Mouse (Mus musculus) G1E-ER4 (cell line): ENCODE measurements around the gene Gm11146. TPM values are rescaled to one million over a fixed set of nuclear protein-coding genes. Genes with fewer than 3 reads are reported as not detected.

Source experiments
- GATA1 ChIP-seq: IDR thresholded peaks from one replicate; pipeline ENCODE4 v1.8.0; 2012; ENCODE audit warnings: low read length, inconsistent platforms
- polyA plus RNA-seq: library from polyadenylated mRNA; stranded (reverse); fragments of >175 nt; gene quantifications from 2 replicates; pipeline ENCODE4 v1.2.3, GENCODE M21; 2012

The Gm11146 gene
- polyA plus RNA-seq, result not detected in 2 replicates

DNA sequence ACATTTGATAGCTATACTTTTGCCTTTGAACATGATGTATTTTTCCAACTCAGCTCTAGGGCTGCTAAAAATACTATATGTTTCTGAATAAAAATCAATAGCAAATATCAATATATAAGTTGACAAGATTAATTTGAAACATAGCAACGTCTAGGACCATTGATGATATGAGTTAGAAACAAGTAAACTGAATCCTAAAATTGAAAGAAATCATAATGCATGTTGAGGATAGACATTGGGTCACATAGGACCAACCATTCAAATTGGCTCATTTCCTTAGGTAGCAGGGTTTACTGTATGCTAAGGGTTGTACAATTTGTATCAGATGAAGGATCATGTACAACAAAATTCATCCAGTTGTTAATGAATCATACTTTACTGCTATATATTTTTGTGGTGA is at the start of gene Gm11146:
Gm11146 (minus strand) TSS at position 101 of the 400 bp plus-strand sequence.
- no peak for TF ChIP-seq GATA1

DNA sequence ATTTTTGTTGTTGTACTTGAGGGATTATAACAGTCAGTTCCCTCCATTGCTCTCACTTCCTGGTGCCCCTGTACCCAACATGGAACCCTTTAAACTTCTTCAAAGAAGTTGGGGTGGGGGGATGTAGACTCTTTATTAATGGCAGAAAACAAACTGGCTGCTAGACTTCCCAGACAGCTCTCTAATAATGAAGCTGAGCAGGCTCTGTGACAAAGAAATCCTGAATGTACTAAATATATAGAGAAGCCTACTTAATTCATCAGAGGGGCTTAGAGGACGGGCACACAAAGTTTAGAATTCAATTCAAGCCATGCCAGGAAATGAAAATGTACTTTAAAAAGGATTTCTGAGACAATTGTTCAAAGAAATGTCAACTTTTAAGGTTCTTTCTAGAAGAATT is 48.7 kb upstream of the Gm11146 start:
- TF ChIP-seq GATA1, result no peak

DNA sequence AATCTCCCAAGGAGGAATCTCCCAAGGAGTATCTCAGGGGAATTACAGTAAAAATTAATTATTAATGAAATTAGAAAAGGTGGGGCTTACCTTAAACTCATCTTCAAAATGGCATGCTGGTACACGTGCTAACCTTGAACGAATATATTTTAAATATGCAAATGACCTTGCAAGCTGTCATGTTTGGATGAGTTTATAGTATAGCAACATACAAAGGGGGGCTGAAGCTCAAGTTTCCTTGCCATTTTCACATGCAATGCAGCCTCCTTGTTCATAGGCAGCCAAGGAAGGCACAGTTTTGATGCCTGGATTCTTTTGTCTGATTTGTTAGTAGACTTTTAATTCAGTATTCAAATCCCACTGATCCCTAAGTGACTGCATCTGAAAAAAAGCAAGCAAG is 47.1 kb upstream of the Gm11146 start:
- TF ChIP-seq GATA1, result no peak

DNA sequence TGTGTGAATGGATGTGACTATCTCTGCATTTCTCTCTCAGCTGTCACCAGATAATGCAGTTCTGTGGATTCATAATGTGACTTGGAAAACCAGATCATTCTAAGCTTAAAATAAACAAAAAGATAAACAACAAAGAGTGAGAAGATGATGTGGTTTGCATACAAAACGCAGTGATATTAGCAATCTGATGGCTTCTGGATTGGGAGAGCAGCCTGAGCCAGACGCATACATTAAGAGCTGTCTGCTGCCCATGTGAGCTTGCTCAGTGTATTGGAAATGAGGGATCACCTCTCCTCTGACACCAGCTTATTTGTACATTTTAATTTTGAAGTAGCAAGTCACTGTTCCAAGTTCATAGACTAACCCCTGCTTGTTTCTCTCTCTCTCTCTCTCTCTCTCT is 46.3 kb upstream of the Gm11146 start:
- no peak for TF ChIP-seq GATA1

DNA sequence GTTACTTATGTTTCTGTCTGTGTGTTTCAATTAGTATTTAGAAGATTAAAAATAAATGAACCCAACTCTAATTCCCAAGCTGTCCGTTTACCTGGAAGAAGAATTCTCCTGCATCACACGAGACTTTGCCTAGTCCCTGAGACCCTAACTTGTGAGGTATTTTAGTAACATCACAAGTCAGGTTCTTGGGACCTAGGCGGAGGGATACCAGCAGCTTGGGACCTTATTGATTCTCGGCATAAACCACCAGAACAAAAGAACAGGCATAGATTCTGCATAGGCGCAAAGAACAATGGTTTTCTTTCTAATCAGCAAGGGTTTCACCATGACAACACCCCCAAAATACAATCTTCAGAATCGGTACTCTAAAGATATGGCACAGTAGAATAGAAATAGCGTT is 44.3 kb upstream of the Gm11146 start:
- TF ChIP-seq GATA1, result no peak

DNA sequence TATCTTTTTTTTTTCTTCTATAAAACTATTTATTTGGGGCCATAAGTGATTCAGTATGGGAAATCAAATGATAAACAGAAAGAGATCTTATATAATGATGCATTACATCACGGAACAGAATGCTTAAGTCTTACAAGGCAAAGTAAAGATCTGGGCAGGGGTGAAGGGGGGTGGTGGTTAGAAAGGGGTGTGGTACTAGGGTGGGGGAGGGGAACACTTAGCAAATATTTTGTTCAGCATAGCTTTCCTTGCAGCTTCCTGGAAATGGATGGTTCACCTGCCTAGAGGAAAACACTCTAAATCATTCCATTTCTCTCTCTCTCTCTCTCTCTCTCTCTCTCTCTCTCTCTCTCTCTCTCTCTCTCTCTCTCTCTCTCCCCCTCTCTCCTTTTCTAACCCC is 43.1 kb upstream of the Gm11146 start:
- no peak for TF ChIP-seq GATA1

DNA sequence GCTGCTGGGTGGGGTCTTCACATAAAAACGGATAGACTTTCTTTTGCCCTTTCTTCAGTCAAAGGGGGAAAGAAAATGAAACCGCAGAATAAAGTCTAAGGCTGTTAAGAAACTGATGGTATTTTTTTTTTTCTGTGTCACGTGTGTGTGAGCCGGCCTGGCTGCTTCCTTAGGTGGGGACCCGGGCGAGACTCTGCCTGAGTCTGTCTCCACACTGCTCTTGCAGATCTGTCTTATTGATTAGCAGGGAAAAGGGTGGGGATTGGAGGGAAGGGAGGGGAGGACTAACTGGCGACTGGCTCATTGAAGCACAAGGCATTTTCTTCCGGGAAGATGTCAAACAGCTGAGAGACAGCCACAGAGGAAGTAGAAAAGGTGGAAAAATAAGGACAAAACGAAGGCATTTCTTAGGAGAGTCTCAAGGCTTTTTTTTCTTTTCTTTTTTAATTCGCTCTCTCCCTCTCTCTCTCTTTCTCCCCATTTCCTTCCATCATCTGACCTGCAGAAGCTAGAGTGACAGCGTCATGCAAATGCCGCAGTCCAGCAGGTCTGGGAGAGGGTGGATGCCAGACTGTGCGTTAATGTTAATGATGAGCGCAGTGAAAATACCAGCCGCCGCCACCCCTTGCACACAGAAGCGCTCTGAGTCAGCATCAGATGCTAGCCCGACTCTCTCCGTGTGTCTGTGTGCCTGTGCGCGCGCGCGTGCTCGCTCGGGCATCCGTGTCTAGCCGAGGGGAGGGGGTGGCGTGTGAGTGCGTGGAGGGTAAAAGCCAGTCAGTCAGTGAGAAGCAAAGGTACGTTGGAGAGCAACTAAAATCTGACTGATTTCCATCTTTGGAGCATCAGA is 42.2 kb upstream of the Gm11146 start:
- TF ChIP-seq GATA1, result no peak

DNA sequence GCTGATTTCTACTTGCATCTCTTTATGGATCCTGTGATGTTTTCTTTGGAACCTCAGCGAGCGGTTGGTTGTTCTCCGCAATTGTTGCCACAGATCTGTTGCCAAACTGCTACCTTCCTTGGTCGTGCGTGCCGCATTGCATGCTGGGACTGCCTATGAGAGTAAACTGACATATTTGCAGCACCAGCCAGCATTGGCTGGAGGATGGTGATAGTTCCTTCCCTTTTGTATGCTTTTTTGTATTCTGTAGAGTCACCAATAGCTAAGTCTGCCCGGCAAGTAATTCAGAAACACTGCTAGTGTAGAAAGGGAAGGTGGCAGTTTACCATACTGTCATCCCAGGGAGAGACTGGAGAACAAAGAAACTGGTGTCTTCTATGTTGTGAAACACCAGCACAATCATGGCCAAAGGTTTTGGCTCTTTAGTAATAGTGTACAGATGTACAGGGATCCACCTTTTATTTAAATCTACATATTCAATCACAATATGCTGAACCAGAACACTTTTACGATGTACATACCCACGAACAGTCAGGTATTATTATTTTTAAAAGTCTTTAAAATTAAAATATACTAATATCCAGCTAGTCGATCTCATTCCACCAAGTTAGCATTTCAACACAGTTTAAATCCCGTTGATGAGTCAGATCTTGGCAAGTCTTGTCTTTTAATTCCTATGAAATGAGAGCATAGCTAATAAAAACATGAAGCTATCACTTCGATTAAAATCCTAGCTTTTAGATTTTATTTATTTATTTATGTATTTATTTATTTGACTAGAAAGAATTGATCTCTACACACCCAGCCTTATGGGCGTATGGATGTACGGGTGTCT is 41.4 kb upstream of the Gm11146 start:
- TF ChIP-seq GATA1, result no peak

DNA sequence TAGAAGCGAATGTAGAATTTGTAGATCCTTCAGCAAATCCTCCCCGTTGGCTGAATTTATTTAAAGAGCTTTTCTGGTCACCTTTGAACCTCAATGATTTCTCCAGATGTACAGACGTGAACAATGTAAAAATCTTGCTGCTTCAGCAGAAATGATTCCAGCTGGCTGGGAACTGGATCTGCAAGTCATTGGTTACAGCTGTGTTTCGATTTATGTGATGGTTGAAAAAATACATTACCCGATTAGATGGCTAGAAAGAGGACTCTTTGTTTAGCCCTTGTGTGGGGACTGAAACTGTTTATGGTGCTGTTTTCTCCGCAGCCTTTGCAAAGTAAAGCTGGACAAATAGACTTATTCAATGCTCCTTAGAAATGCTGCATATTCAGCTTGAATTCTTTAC is 34.6 kb upstream of the Gm11146 start:
- TF ChIP-seq GATA1, result no peak

DNA sequence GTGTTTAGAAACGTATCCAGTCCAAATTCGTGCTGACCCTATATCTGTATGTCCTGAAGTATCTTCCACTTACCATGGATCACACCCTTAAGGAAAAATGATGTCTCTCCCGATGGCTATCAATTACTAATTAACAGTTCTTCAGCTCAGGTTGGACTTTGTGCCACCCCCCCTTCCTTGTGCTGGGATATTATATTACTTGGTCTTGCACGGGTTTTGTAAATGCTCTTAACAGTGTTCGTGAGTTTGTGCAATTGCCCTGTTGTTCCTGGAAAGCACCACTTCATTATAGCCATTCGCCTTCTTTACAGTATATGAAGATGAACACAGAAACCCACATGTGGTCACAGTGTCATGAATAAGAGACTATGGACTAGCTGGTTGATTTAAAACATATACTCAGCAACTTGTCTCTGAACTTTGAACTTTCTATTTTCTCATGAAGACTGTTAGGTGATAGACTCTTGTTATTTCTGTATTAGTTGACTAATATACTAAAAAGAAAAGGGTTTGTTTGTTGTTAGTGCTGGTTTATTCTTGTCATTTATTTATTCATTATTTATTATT is 30.5 kb upstream of the Gm11146 start:
- no peak for TF ChIP-seq GATA1

DNA sequence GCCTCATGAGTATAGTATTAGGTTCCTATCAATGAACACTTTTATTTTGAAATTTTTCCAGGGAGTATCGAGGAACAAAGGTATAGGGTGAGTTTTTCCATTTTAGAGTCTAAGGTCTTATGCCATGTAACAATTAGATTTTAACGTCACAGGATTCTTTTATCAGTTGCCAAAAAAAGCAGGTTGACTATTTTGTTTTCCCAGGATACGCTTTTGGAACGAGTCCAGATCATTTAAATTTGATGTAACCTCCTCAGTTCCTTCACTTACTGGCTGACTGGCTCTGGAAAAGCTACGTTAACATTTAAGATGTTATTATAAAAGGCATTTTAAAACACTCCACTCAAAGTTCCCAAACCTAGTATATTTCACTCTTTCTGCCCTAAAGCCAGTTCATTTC is 20.8 kb upstream of the Gm11146 start:
- no peak for TF ChIP-seq GATA1

DNA sequence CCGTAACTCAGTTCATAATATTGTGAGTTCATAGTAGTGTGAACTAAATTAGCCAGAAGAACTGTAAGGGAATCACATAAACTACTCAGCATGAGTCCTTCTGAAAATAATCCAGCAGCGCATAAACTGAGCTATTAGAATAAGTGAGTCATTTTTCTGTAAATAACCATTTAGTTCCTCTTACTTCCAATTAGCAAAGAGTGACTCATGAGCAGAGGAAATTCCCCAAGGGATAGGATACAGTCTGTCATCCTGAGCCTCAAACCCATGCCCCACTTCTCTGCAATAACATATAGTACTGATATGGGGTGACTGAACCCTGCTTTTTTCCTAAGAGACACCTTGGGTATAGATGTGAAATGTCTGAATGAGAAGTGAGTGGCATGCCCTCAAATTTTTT is 687 bp upstream of the Gm11146 start:
- TF ChIP-seq GATA1, result no peak

DNA sequence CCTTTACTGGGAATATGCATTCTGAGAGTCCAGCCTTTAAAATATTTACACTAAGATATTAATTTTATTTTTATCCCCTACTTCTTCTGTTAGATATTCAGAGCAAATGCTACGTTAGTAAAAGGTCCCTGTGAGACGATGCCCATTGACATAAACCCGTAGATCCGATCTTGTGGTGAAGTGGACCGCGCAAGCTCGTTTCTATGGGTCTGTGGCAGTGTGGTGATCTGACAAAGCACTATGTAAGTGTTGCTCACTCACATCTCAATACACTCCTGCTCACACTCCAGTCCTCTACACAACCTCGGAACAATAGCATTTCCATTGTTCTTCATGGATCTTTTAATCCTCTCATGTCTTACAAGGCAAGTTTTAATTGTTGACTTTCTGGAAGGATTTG is 3.1 kb downstream of the Gm11146 start:
- no peak for TF ChIP-seq GATA1

DNA sequence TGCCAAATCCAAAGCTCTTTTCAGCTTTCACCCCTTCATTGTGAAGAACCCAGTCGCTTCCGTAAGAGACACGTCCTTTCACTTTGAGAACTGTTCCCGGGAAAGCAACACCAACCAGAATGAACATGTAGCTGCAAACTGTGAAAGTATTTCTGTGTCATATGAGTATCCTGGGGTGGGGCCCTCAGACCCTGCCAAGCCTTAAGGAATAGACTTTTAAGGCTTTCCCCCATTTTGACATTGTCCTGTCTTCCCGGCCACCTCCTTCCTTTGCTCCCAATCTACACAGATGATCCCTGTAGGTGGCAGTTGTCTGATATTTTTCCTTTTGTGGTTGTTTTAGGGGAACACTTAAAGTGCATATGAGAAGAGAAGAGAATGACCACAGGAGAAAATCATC is 5.3 kb downstream of the Gm11146 start:
- no peak for TF ChIP-seq GATA1

DNA sequence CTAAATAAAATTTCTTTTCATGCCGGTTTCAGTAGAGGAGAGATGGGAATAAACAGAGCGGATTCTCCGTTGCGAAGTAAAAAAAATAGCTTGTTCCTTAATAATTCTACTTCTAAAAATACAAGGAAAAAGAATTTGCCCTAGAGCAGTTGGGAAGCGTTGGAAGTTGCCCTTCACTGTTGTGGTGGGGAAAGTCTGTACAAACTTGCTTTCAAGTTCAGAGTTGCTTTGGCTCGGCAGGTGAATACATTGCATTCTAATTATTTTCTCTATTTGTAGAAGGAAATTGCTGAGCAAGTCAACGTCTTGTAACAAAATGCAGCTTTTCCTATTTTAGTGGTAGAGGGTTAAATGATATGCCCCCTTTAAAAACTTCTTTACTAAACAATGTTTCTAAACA is 6.2 kb downstream of the Gm11146 start:
- TF ChIP-seq GATA1, result no peak

DNA sequence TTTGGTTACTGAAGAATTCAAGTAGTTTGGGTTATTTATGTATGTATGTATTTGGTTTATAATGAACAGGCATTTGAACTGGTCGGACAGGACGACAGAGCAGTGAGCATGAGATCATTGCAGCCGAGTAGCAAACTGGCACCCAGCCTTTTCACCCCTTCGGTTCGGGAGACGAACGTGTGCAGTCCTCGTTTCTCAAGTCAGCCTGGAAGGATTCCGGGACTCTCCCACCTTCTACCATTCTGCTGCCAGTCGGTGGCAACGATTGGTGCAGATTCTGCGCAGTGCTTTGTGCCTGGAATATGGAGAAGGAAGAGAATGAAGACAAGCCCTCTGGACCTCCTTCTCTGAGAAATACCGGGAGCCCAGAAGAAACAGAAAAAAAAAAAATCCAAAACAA is 7.3 kb downstream of the Gm11146 start:
- no peak for TF ChIP-seq GATA1

DNA sequence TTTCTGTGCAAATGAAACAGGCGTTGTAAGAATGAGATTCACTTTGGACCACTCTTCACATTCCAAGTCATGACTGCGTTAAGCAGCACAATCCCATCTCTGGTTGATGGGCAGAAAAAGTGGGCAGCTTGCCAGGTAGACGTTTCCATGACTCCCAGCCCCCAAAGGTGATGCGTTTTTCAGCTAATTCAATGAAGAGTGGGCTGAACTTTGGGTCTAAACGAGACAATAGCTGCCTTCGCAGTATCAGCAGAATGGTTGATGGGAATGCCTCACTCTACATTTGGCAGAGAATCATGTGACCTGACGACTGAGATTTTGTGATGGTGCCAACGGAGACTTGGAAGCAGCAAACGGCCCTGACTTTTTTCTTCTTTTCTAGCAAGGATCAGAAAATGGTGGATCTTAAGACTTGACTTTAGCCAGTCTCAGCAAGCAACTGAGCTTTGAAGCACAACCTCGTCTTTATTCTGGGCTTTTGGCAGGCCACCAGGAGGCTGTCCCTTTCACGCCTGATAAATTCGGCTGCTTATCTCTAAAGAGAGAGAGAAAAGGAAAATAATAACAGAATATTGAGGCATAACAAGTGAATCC is 8.0 kb downstream of the Gm11146 start:
- no peak for TF ChIP-seq GATA1
